Mouse (Mus musculus): ENCODE results near the gene Srpx.

The Srpx gene

DNA sequence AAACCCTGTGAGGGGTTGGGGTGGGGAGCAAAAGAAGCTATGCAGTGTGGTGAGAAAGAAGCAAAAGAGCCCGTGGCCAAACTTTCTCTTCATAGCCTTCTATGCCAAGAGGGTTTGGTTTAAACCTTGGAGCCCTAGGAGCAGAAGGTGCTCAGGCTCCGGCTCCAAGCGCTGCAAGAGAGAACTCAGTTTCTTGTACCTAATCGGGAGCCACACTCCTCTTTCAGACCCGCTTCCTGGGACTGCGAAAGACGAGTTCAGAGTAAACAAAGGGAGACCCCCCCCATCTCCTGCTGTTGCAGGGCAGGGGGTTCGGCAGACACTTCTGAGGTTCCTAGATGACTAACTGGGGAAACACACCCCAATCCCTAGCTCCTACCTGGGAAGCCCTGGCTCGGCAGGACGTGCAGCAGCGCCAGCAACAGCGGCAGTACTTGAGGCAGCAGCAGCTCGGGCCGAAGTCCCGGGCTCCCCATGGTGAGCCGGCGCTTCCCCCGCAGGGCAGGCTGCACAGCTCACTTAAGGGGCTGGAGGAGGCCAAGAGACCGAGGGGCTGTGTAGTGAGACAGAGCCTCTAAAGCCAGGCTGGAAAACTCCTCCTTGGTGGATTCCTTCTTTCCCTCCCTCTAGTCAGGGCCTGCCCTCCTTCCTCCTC, at the start of gene Srpx:
TSS of gene Srpx (minus strand) at position 645 of the 655 bp plus-strand sequence.
- no peak for DNase-seq

DNA sequence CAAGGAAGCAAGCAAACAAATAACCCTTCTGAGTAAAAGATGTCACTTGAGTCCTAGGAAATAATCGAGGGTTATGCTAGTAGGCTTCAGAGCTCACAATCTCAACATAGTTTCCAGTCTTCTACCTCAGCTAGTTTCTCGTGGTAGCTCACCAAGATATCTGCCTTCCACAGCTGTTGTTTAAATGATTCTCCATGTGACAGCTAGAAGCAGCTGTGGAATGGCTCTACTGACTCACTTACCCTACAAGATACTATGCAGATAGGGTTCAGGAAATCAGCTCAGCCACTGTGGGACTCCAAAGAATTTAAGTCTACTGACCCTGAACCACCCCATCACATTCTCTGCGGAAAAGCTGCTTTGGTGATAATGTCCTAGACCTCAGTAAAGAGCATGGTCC, 34.9 kb upstream of the Srpx start:
- no peak for DNase-seq

DNA sequence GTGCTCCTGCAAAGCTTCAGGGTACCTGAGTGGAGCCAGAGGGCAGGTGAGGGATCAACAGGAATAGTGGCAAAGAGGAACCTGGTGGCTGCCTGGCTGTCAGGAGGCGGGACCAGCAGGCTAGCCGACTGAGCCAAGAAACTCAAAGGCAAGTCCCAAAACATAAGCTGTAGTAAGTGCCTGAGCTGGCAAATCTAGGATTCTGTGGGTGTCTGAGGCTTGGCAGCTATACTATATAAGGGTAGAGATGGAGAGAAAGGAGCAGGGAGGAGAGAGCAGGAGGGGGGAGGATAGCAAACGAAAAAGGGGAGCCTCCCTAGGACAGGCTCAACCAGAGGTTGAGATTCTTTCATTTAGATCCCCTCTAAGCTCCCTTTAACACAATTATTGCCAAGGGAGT, 1.7 kb downstream of the Srpx start:
- DNase-seq, result no peak

- DNase-seq, result no peak
Measured at GRCm38 (mm10) chrX:10110736-10111135, 6.8 kb downstream of the Srpx start.

DNA sequence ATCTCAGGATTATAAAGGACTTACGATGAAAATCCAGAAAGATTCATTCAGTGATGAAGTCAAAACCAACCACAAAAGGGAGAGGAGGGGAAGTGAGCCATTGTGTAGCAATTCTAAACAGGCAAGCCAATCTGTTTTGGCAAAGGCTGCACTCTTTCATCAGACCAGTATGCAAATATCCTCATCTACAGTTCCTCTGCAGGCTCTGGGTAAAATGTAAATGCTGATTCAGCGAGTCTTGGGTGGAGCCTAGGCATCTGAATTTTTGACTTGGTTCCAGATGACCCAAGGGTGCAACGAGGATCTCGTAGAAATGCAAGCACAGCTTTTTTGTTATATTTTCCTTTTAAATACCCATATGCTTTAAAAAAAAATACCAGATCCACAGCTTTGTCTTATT, 9.0 kb downstream of the Srpx start:
- no peak for DNase-seq

DNA sequence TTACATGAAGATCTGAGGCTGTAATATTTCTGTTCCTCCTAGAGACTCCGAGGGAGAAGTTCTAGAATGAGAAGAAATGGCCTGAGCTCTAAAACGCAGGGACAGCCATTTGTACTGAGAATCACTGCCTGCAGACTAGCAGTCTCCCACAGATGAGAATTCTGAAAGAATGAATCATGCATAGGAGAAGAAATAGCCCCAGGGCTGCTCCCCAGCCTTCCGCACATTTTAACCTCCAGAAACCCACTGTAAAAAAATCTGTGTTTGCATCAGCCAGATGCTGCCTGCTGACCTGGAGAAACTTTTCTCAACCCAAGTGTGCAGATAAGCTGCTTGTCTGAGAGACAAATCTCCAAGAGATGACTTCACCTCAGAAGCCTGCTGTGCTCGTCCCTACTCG, 12.0 kb downstream of the Srpx start:
- no peak for DNase-seq

- no peak for DNase-seq
Measured at GRCm38 (mm10) chrX:10102739-10103138, 14.8 kb downstream of the Srpx start.

- DNase-seq, result peak; percentile 67
Measured at GRCm38 (mm10) chrX:10095797-10096196, 21.7 kb downstream of the Srpx start.

DNA sequence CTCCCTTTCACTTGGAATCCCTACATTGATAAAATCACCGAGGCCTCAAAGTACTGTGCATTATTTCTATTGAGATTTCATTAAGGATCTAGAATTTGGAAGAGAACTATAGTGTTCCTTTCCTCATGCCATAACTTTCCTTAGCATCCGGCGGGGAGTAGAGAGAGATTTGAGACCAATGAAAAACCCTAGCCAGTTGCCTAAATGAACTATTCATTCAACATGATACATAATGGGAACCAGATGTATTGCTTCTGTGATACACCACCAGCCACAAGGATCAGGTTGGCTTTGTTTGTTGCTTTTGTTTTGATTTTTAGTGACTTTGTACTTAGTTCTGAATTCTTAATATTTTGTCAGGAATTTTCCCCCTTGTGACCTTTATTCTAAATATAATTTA, 37.1 kb downstream of the Srpx start:
- no peak for DNase-seq

DNA sequence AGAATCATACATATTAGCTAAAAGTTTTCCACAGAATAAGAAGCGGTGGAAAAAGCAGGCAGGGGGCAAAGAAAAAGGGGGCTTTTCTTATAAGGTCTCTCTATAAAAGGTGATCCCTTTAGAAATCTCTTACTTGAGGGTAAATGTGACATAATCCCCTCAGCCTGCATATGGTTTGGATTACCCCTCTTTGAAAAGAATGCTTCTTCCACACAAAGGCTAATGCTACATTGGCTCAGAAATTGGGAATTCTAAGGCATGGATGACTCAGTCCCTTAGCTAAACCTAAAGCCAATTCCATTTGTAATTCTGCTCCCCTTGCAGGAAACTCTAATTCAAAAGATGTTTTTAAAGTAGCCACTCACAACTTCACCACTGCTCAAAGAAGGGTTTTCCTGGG, 37.5 kb downstream of the Srpx start:
- DNase-seq, result no peak

DNA sequence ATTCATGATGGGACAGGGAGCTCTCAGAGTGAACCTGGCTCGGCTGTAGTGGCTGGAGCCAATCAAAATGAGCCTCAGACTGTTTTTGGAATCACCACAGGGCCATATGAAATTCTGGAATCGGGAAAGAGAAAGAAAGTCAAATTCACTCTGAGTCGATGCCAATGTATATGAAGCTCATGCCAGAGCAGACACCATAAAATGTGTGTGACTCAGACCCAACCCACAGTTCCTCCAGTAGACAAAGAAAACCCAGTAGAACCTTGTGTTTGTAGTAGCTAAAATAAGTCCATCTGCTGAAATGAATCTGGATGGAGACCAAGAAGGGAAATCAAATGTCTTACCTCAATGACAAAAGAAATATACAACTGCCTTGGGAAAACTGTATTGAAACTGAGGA, 43.5 kb downstream of the Srpx start:
- no peak for DNase-seq

- no peak for DNase-seq
Measured at GRCm38 (mm10) chrX:10071529-10071928, 46.0 kb downstream of the Srpx start.

DNA sequence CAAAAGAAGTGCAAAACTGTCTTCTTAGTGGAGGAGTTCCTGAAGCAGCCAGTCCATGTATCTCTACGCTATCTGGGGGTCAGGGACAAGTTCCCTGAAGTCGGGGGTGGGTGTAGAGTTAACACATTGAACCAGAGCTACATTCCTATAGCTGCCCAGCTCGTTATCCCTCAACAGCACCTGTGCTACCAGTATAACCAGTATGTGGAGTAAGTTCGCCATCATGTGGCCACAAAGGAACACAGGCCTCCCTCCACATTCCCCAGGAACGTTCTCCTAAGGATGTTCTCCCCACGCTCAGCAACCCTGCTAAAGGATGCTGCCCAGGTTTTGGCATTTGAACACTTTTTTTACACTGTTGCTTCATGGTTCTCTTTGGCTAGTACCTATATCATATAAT, 46.8 kb downstream of the Srpx start:
- DNase-seq, result peak; percentile 54

- DNase-seq, result no peak
Measured at GRCm38 (mm10) chrX:10069405-10069804, 48.1 kb downstream of the Srpx start.

DNA sequence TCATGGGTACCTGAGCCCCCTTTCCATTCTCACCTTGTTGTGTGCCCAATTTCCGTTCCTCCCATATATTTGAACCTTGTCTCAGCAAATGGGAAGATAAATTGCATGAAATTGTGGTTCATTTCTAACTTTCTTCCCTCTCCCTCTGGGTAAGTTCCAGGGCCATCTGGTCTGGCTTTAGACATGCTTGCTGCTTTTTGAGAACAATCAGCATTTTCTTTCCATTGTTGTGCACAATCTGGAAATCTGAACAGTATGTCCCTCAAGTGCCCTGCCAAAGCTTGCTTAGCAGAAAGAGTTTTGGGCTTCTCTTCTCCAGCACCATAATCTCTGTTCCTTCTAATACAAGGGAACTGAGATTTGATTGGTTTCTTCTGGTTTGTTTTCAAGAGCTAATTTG, 53.7 kb downstream of the Srpx start:
- DNase-seq, result peak; percentile 58

GRCm38 (mm10) chrX:10063361-10063760, 54.1 kb downstream of the Srpx start:
- no peak for DNase-seq

DNA sequence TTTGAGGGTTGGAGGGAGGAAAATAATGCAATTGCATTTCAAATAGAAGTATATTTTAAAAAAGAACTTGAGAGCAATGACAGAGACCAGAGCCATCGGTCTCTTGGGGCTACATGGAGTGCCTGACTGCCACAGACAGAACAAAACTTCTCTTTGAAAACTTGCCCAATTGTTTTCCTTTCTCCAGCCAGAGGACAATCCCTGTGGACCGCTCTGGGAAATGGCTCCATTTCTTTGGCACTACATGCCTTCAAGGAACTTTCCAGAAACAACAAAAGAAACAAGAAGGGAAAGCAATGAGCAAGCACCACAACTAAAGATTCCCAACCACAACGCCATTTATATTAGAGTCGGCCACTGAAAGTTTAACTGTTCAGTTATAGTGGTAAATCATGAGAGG, 55.3 kb downstream of the Srpx start:
- no peak for DNase-seq

GRCm38 (mm10) chrX:10034666-10035065, 82.8 kb downstream of the Srpx start:
- no peak for DNase-seq

DNA sequence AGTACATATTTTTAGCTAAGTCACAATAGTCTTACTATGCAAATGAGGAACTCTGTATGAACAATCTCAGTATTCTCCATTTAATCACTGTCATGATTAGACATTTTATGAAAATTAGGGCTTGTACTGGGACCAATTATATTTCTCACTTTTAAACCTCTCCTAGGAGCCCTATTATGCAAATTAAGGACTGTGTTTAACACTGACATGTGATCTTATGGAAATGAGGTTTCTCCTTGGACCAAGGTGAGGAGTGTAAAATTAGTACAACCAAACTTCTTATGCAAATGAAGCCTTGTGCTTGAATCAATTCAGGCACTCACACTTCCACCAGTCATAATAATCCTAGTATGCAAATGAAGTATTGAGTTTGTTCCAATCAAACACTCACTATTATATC, 107.3 kb downstream of the Srpx start:
- DNase-seq, result no peak

DNA sequence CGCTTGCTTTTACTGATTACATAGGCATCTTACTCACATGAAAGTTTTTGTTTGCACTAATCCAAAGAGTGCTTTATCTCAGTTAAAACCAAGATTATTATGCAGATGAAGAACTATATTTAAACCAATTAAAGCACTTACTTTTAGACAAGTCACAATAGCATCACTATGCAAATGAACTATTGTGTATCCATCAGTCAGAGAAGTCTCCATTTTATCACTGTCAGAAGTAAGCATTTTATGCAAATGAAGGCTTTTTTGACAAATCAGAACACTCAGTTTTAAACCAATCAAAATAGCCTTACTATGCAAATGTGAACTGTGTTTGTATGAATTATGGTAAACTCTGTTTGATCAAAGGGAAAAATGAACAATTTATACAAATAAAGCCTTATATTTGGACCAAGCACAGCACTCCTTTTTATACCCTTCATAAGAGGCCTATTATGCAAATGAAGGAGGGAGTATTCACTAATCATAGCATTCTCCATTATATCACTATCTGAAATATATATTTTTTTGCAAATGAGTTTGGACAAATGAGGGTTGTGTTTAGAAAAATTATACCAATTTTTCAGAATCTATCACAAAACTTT, 109.7 kb downstream of the Srpx start:
- DNase-seq, result no peak

DNA sequence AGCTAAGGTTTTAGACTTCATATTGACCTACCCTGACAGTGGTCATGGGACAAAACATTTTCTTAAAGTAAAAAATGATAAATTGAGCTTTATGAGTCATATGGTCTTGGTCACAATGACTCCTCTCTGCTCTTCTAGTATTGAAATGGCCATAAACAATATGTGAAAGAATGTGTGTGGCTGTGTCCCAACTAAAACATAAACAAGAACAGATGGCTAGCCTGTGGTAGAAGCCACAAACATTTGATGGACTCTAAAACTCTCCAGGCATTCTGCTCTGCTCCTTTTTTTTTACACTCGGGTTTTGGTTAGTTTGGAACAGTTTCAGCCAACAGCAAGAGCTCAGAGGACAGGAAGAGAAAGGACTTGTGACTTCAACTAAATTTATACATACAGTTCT, 111.6 kb downstream of the Srpx start:
- DNase-seq, result no peak

DNA sequence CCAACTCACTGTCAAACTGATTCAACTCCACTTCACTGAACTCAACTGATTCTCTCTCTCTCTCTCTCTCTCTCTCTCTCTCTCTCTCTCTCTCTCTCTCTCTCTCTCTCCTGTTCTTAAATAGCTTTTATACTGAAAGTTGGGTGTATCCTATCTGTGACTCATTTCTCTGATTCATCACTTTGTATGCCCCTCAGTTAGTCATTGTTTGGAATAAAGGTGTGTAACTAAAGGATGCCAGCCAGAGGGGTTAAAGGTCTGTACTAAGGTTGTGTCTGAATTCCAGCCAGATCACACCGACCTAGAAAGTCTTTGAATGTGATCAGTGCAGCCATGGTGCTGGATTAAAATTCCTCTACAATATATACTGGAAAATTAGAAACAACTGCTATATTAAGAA, 116.8 kb downstream of the Srpx start:
- no peak for DNase-seq
